Mouse (Mus musculus): Measurements from ENCODE around the gene Arf1.

Gene Arf1

DNA sequence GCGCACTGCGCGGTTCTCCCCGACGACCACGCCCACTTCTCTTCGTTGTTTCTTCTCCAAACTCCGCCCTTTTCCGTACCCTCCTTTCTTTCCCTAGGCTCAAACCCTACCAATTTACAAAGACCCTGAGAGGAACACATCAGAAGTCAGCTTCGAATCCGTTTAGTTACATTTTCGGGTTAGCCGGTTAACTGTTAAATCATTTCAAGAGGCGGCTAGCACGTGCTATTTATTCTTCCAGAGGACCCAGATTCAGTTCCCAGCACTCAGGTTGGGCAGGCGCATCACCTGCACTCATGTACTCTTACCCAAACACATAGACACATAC is 36.0 kb downstream of the Arf1 start, which contains the start of gene Guk1:
TSS of gene Guk1 (minus strand) at position 154 of the 328 bp plus-strand sequence.
- DNase-seq (ENCODE audit: extremely low spot score, low read depth, low spot score): no peak

DNA sequence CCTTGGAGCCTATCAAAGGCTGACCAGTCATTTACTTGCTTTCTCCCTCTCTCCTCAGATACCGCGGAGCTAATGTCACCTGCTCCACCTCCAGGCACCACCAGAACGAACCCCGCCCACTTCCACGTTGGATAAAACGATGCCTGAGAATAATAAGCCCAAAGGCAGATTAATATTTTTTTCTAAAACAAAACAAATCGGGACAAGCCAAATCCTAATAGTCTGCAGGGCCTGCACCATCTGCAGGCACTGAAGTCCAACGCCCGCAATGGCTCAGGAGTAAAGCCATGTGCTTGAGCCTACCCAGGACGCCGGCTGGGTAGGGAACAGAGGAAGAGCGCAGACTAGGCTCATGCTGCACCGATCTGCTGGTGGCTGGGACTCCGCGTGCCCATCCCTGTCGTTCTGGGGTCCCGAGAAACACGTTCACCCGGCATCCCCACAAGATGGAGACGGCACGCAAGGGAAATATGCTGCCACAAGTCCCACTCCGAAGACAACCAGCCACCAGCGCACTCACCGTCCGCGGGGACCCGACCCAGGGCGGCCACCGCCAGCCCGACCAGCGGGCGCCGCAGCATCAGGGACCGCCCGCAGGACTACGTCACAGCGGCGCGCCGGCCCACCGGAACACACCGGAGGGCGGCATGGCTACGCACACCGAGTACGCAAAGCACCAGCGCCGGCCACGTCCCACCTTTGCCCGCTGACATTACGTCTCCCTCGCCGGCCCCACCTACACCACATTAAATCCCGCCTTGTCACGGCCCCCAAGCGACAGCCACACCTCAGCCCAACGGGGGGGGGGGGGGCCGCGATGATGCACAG is 36.6 kb downstream of the Arf1 start:
- no peak for DNase-seq (ENCODE audit: extremely low spot score, low read depth, low spot score)

DNA sequence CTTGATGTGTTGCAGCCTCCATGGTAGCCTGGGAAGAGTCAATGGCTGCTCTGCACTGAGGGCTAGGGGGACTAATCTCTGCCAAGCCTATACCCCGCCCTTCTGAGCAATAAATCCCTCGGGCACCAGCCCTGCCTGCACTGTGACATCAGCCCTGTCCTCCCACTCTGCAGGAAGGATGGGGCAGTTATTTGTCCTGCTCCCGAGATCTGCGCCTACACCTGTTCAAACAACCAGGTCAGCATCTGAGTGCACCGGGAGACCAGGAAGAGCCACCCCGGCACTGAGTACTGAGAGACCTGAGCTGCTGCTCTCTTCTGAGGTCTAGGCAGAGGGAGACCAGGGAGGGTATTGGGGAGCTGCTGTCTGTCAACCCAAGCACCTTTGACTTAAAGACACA is 40.4 kb downstream of the Arf1 start:
- no peak for DNase-seq (ENCODE audit: extremely low spot score, low read depth, low spot score)

DNA sequence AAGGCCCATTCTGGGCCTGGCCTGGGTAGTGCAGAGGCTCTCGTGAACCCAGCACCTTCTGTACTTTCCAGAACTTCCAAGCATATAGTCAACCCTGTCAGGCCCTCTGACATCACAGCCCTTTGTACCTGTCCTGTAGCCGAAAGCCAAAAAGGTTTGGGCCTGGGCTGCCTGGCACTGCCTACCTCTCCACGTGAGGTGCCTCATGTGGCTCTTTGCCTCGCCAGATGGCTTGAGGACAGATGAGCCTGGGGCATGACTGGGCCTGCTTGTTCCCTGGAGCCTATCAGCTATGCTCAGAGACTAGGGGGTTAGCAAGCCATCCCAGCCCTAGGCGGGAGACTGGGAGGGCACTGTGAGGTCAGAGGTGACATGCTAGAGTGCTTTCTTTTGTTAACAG is 42.6 kb downstream of the Arf1 start:
- DNase-seq (ENCODE audit: extremely low spot score, low read depth, low spot score): no peak

DNA sequence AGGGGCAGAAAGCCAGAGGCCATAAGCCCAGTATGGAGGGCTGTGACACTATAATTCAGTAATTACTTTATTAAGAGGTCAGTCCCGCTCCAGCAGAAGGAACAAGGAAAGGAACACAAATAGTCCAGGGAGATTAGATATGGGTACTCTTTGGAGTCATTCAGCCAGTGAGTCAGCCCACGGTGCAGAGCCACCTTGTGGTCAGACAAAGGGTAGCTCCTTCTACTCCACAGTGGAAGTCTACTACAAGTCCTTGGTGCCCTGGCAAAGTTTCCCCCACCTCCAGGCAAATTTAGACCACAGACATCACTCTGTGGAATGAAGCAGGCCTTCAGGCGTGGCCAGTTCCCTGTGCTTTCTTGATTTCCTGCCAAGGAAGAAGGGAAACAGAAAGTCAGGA is 44.2 kb downstream of the Arf1 start:
- DNase-seq (ENCODE audit: extremely low spot score, low read depth, low spot score): no peak

DNA sequence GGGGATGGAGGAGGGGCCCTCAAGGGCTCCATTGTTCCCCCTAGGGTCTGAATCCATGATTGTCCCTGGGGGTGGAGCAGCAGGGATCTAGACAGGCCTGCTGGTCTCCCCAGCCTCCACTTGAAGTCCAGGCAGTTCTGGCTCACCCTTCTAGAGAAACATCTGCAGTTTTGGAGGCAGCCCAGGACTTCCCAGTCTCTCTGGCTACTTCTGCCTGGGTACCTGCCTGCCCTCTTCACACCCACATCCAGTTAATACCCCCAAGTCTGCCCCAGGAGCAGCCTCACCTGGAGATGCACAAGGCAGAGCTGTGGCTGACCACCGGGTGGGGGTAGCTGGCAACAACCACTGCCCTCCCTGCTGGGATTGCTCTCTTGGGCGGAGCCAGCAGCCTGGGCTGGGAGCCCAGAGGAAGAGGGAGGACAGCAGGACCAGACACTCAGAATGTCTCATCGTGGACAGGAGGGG is 45.2 kb downstream of the Arf1 start, which contains the start of gene Gjc2:
TSS of gene Gjc2 (minus strand) at position 350 of the 468 bp plus-strand sequence.
- DNase-seq (ENCODE audit: extremely low spot score, low read depth, low spot score): no peak

DNA sequence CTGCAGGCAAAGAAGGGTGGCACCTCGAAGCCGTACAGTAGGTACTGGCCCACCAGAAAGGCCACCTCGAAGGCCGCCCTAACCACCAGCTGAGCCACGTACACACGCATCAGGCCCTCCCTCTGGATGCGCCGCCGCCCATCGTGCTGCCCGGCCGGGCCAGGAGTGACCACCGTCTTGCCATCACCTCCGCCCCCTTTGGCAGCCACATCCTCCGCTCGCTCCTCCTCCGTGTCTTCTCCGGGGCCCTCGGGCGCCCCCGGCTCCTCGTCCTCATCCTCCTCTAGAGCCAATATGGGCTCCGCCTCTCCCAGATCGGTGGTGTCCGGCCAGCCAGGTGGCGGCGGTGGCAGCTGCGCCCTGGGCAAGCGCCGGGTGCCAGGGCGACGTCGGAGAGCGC is 51.1 kb downstream of the Arf1 start:
- no peak for DNase-seq (ENCODE audit: extremely low spot score, low read depth, low spot score)

DNA sequence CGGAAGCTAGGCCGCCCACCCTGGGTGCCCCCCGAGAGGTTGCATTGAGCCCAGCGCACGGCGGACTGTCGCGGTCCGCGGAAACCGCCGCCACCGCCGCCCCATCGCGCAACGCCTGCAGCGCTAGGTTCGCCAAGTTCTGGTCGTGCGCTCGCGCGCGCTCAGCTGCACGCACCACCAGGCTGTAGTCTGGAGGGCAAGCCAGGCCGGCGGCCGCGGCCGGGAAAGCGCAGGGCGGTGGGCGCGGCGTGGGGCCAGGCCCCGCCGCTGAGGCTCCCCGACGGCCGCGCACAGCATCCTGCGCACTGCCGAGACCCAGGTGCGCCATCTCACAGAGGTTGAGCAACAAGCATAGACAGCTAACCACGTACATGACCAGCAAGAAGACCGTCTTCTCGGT is 51.6 kb downstream of the Arf1 start:
- DNase-seq (ENCODE audit: extremely low spot score, low read depth, low spot score): no peak

DNA sequence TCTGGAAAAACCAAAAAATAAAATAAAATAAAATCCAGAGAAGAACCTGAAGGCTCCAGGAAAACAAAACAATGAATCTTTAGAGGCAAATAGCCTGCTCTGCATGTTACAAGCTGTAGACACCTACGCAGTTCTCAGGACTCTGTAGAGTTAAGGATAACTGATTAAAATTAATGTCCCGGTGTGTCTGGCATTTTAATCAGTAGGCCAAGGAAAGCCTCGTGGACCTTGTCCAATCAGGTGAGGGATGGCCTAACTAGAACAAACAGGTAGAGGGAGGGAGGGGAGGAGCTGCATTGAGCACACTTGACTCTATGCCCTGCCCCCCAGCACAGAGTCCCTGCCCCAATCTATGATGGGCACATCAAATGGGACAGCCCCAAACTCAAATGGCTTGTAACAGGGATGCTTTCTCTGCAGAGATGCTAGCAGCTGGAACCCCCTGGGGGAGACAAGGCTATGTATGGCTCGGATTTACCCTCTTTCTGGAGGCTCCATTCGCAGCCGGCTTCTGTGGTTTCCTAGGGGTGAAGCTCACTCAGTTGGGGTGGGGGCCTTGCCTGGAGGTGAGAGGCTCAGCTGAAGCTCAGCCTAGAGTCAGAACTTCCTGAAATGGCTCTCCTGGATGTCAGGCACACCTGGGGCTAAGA is 53.8 kb downstream of the Arf1 start:
- no peak for DNase-seq (ENCODE audit: extremely low spot score, low read depth, low spot score)

DNA sequence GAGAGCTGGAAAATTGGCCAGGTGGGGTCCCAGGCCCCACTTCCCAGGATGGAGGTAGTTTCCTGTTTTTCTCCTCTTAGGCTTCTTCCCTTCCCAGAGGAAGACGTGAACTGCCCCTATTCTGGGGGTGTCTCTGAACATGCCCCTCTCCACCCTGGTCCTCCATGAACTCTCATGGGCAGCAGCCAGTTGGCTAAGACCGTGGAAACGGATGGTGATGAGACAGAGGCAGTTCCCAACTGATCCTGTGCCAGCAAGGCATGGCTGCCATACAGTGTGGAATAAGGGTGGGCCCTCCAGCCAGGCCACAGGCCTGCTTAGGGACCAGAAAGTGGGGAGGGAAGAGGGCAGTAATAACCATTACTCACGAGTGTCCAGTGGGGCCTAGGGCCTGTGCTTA is 57.5 kb downstream of the Arf1 start:
- no peak for DNase-seq (ENCODE audit: extremely low spot score, low read depth, low spot score)

DNA sequence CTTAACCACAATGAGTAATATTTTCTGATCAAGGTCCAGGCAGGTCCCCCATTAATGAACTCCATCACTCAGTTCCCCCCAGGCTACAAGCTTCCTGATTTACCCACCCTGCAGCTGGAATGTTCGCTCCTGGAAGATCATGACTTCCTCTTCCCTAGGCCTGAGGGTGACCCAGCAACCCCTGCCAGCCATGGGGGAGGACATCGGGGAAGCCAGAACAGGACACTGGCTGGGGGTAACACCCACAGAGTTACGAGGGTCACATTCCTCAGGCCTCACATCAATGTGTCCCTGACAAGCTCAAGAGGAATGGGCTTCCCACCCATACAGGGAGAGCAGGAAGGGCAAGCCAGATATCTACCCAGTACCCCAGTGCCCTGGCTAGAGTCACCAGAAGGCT is 58.3 kb downstream of the Arf1 start:
- DNase-seq (ENCODE audit: extremely low spot score, low read depth, low spot score): no peak

DNA sequence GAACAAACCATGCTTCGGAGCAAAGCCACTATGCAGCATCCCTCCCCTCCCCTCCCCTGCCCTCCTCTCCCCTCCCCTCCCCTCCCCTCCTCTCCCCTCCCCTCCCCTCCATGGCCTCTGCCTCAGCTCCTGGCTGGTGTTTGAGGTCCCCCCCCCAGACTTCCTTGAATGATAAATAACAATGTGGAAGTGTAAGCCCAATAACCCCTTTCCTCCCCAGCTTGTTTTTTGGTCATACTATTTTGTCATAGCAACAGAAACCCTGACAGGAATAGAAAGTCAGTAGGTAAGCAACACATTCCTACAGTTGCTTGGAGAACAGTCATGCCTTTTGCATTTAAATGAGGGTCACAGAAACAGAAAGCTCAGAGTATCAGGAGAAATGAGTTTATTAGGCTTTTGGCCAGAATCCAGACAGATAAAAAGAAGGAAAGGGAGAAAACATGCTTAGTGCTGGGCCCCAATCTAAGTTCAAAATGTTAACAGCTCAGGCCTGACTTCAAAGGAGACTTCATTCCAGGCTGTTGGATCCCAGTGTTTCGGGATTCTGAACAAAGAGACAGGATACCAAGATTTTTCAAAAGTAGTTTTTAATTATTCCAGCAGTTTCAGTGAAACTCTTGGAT is 62.3 kb downstream of the Arf1 start:
- DNase-seq (ENCODE audit: extremely low spot score, low read depth, low spot score): no peak

DNA sequence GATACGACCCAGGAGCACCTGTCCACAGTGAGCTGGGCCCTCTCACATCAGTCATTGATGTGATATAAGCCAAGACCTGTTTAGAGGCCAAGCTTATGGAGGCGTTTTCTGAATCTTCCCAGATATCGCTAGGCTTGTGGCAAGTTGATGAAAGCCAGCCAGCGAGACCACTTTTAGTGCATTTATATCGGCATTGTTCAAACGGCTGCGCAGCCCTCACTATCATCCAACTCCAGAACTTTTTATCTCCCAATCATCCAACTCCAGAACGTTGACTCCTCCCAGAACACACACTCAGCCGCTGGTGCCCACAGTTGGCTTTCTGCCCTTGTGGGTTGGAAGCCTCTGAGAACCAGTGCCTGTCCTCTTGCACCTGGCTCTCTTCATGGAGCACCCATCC is 63.7 kb downstream of the Arf1 start:
- no peak for DNase-seq (ENCODE audit: extremely low spot score, low read depth, low spot score)

DNA sequence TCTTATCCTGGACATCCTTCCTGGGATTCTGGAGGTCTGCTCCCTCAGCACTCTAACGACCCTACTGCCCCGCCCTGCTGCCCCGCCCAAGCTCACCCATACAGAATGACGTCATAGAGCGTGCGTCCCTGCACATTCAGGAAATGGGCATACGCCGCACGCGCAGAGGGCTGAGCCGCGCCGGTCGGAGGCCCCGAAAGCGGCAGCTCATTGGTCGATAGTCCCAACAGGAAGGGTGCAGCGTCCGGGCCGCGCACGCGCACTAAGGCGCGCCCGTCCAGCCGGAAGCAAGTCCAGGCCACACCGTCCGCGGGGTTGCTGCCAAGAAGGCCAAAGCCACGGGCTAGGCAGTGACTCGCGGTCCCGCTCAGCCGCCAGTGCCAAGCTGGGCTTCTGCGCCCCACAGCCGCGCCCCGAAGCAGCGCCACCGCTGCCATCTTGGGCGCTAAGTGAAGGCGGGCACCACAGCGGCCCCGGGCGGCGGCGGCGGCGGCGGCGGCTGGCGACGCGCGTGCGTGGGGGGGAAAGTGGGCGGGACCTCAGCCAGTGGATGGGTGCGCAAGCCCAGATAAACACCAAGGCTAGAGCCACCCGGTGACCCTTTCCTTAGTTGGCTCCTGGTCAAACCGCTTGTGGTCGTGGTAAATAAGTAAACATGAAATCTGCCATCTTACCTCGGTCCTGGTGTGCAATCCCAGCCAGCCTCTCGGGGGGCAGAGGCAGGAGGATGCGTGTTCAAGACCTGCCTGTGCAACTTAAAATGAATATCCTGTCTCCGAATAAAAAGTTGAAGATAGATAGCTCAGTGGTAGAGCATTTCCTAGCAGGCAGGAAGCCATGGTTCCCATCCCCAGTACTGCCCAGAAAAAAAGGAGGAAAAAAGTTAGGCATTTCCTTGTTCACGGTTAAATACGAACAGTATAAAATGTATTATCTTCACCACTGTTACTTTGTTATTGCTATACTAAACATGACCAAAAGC is 64.5 kb downstream of the Arf1 start, which contains the start of gene Iba57:
TSS of gene Iba57 (minus strand) at position 485 of the 982 bp plus-strand sequence.
- DNase-seq (ENCODE audit: extremely low spot score, low read depth, low spot score): peak; percentile 90

DNA sequence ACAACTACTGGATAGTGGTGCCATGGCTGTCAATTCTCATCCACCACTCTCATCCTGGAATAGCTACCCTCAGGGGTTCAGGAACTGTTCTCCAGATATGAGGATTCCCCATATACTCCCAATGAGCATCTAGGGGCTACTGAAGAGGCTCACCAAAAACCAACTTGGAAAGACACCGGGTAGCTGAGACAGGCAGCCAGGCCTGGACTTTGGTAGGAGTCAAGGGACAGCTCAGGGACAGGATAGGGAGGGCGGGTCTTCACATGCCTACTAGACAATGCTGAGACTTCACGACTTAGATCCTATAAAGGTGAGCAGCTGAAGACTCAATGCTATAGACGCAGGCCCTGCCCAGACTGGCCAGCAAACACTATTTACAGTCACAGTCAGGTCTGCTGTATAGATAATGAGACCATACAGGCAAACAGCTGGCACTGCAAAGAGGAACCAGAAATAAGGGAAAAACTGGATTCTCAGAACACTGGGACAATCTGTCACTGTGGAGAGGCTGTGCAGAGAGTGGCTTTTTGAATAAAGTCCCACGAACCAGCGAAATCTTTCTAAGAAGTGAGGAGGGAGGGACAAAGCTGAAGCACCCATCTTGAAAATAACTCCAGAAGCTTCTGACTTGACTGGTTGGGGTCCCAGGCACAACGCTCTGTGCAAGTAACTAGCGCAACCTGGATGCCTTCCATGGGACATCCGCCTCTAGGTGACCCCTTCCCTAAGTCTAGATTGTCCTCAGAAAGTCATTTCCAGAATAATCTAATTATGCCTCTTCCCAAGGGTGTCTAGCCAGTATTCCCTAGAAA is 65.4 kb downstream of the Arf1 start:
- no peak for DNase-seq (ENCODE audit: extremely low spot score, low read depth, low spot score)

Measured in hindlimb bud, embryonic 11.5 days (tissue).